Mouse (Mus musculus) heart, embryonic 16.5 days (tissue): ENCODE measurements around the gene Sele. TPM values are rescaled to one million over a fixed set of nuclear protein-coding genes. Genes with fewer than 3 reads are reported as not detected.
A peak's percentile ranks its signal among the peaks of the same experiment; 100 is the strongest.

ENCODE experiments used
- ATAC-seq: fragments of 200-750 bp; cut with Nextera tagmentation; replicated peaks from 2 replicates; pipeline ENCODE4 v1.8.0; 2017; ENCODE audit warnings: moderate number of reproducible peaks; ENCODE audit not compliant: insufficient read depth, low FRiP score; ENCODE audit errors: extremely low read depth
- H3K27ac ChIP-seq: fragments of 300-500 bp; sonication (generic); 2 replicates; pipeline ENCODE4 v1.5.1; 2014; ENCODE audit warnings: mild to moderate bottlenecking, low read length, control low read depth, moderate library complexity
- H3K27me3 ChIP-seq: fragments of 300-500 bp; sonication (generic); 2 replicates; pipeline ENCODE4 v1.6.1; 2014; ENCODE audit warnings: low read length, mixed read lengths; ENCODE audit not compliant: control insufficient read depth, insufficient read depth
- H3K36me3 ChIP-seq: fragments of 300-500 bp; sonication (generic); 2 replicates; pipeline ENCODE4 v1.6.1; 2014; ENCODE audit not compliant: control insufficient read depth, insufficient read depth
- H3K4me1 ChIP-seq: fragments of 300-500 bp; sonication (generic); 2 replicates; pipeline ENCODE4 v1.6.1; 2014; ENCODE audit warnings: low read length, mixed read lengths; ENCODE audit not compliant: control insufficient read depth, insufficient read depth
- H3K4me2 ChIP-seq: fragments of 300-500 bp; sonication (generic); 2 replicates; pipeline ENCODE4 v1.6.1; 2014; ENCODE audit warnings: low read depth, mild to moderate bottlenecking, control low read depth, low read length
- H3K4me3 ChIP-seq: fragments of 300-500 bp; sonication (generic); 2 replicates; pipeline ENCODE4 v1.5.1; 2014; ENCODE audit warnings: mild to moderate bottlenecking, control low read depth, low read length
- H3K9ac ChIP-seq: fragments of 300-500 bp; sonication (generic); 2 replicates; pipeline ENCODE4 v1.6.1; 2014; ENCODE audit warnings: low read length, control low read depth
- H3K9me3 ChIP-seq: fragments of 300-500 bp; sonication (generic); replicated peaks from 2 replicates; pipeline ENCODE4 v1.6.1; 2016; ENCODE audit warnings: low read length; ENCODE audit not compliant: control insufficient read depth
- WGBS: fragments of 180-500 bp; shearing (Covaris S2); extraction: QIAGEN DNeasy Blood & Tissue Kit; methylation state at CpG from one replicate; pipeline ENCODE4 v1.1.7; 2014; 5-methylcytosine and 5-hydroxymethylcytosine counted together
- polyA plus RNA-seq: library from polyadenylated mRNA; unstranded; fragments of >200 nt; fragmentation: Nextera tagmentation; extraction: Ambion mirVana; gene quantifications from 2 replicates; pipeline ENCODE4 v1.2.1, GENCODE M21; 2015

Sele gene
- polyA plus RNA-seq, 1 experiment from 2014 or later, result 2.2 TPM

DNA sequence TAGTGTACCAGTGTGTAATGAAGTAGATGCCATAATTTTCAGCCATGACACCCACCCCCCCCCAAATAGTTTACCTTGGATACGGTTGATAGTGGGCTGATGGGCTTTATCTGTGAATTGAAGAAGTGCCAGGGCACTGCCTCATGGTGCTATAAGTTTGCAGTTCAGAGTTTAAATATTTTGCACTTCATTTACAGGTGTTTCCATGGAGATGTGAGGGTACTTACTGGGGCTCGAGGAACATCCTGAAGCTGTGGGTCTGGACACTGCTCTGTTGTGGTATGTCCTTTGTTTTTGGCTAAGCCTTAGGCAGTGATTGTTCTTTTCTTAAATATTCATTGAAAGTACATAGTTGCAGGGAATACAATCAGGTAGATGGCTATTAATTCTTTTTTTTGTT, 14.8 kb downstream of the Sele start:
- no peak for ATAC-seq
- Histone ChIP-seq H3K9ac (no peak overlapping the region), H3K4me1 (no peaks in the 10 kb centered on the region), H3K4me2 (no peak overlapping the region; the same call in 1 of the 2 replicates), H3K27ac (no peak overlapping the region), H3K36me3 (no peaks in the 10 kb centered on the region), H3K9me3 (no peaks in the 10 kb centered on the region), H3K27me3 (no peaks in the 10 kb centered on the region), H3K4me3 (no peak overlapping the region; the same call in 1 of the 2 replicates)
- 39% methylated on average over 2 of the region's 2 CpGs for WGBS

DNA sequence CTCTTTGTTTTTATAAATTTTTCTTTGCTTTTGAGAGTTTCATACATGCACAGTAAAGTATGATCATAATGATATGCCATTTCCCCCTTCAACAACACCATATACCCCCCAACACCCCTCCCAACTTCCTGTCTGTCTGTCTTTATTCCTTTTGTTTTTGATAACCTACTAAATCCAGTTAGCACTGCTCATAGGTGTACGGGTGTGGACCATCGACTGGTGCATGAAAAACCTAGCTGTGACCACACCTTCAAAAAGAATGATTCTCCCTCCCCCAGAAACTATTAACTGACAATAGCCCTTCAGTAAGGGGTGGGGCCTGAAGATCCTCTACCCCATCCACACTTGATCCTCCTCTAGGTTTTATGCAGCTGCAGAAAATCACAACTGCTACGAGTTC, 15.7 kb downstream of the Sele start:
- no peaks in the 10 kb centered on the region for H3K9me3 ChIP-seq
- no peak overlapping the region for H3K4me3 ChIP-seq
- no peak for ATAC-seq
- no peak overlapping the region for H3K4me2 ChIP-seq
- no peaks in the 10 kb centered on the region for H3K27me3 ChIP-seq
- H3K36me3 ChIP-seq, result no peaks in the 10 kb centered on the region
- H3K9ac ChIP-seq, result no peak overlapping the region
- H3K4me1 ChIP-seq, result no peaks in the 10 kb centered on the region
- H3K27ac ChIP-seq, result no peak overlapping the region
- WGBS, result 41% methylated on average over 3 of the region's 3 CpGs

DNA sequence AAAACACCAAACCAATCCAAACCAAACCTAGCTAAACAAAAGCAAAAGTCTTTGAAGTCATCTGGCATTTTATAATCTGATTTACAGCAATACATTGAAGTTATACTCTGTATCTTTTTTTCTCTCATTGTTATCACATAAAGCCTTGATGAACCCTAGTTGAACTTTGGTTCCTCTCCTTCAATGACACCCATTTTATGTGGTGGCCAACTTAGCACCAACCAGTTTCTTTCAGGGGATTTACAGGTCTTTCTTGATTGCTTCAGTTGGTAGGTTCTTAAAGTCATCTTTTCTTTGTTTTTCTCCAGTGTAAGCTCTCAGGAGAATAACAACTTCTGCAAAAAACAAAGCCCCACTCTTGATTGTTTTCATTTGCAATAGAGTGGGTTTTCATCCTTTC, 21.2 kb downstream of the Sele start:
- H3K4me2 ChIP-seq, result no peak overlapping the region

DNA sequence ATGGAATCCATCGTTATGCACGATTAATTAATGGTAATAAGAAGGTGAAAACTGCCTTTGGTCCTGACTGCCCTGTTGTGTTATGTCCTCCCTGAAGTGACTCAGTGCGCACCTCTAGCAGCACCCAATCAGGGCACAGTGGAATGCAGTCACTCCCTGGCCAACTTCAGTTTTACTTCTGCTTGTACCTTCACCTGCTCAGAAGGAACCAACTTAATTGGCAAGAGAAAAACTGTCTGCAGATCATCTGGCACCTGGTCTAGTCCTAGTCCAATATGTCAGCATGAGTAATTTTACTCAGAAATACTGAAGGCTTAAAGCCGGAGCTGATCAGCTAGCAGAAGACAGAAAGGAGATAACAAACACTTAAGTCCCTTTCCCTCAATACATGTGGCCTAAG, 22.4 kb downstream of the Sele start:
- Histone ChIP-seq H3K9me3 (no peaks in the 10 kb centered on the region), H3K4me1 (no peaks in the 10 kb centered on the region), H3K36me3 (no peaks in the 10 kb centered on the region), H3K27me3 (no peaks in the 10 kb centered on the region), H3K4me3 (no peak overlapping the region), H3K9ac (no peak overlapping the region), H3K27ac (no peak overlapping the region), H3K4me2 (no peak overlapping the region)
- 78% methylated on average over 4 of the region's 4 CpGs for WGBS
- ATAC-seq, result no peak

More for the DNA sequence above, 21.2 kb downstream of the Sele start:
- no peak for ATAC-seq
- H3K27me3 ChIP-seq, result no peaks in the 10 kb centered on the region
- no peaks in the 10 kb centered on the region for H3K36me3 ChIP-seq
- H3K9me3 ChIP-seq, result no peaks in the 10 kb centered on the region
- H3K9ac ChIP-seq, result no peak overlapping the region
- H3K4me1 ChIP-seq, result no peaks in the 10 kb centered on the region
- no peak overlapping the region for H3K27ac ChIP-seq
- no peak overlapping the region for H3K4me3 ChIP-seq

DNA sequence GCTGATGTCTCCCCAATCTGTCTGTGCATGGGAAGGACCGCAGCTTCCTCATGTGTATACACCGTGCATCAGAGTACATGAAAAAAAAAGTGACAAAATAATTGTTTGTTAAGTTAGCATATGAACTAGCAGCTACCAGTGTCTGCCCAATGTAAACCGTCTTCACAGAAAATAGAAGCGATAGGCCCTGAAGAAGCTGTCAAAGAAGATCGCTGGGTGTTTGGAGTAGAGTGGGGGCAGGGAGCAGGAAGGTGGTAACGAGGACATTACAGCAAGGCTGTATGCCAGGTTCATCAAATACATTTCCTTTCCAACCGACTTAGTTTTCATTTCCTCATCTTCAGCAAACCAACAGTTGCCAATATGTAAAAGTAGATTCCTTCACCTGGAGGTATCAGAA, 23.1 kb downstream of the Sele start:
- ATAC-seq, result no peak
- Histone ChIP-seq H3K27ac (peak overlapping the region; percentile 18; the same call in 1 of the 2 replicates), H3K36me3 (no peaks in the 10 kb centered on the region), H3K27me3 (no peaks in the 10 kb centered on the region), H3K4me1 (no peaks in the 10 kb centered on the region), H3K9ac (no peak overlapping the region), H3K9me3 (no peaks in the 10 kb centered on the region), H3K4me2 (no peak overlapping the region), H3K4me3 (no peak overlapping the region)
- 69% methylated on average over 7 of the region's 7 CpGs for WGBS

GRCm38 (mm10) chr1:164072001-164072400, 24.0 kb downstream of the Sele start:
- H3K9ac ChIP-seq, result no peak overlapping the region
- H3K27ac ChIP-seq, result peak overlapping the region; percentile 59
- no peak overlapping the region for H3K4me2 ChIP-seq
- no peaks in the 10 kb centered on the region for H3K4me1 ChIP-seq
- WGBS, result 78% methylated on average over 4 of the region's 4 CpGs
- no peak overlapping the region for H3K4me3 ChIP-seq
- no peaks in the 10 kb centered on the region for H3K36me3 ChIP-seq
- ATAC-seq, result no peak
- H3K9me3 ChIP-seq, result no peaks in the 10 kb centered on the region
- H3K27me3 ChIP-seq, result no peaks in the 10 kb centered on the region

- Histone ChIP-seq H3K9ac (no peak overlapping the region), H3K36me3 (no peaks in the 10 kb centered on the region), H3K4me3 (no peak overlapping the region), H3K27me3 (no peaks in the 10 kb centered on the region), H3K9me3 (no peaks in the 10 kb centered on the region), H3K4me1 (no peaks in the 10 kb centered on the region), H3K4me2 (no peak overlapping the region), H3K27ac (peak overlapping the region; percentile 16; the same call in 1 of the 2 replicates)
- ATAC-seq, result no peak
- 80% methylated on average over 9 of the region's 9 CpGs for WGBS
These were observed 25.1 kb downstream of the Sele start for GRCm38 (mm10) chr1:164073091-164073490.

DNA sequence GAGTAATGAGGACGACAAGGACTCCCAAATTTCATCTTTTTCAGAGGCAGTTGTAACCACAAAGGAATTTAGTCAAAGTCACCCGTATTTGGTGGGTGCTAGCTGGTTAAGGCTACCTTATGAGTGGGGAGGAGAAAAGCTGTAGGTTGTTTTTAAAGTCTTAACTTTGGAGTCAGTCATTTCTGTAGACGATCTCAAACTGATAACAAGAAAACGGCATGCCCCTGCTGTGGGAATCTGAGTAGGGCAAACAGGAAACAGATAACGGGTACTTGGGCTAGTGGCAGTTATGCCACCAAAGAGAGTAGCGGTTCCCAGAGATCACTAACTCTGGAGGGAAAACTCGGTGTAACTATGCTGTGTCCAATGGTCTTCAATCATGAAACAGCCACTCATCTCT, 25.8 kb downstream of the Sele start:
- Histone ChIP-seq H3K9ac (no peak overlapping the region), H3K4me3 (no peak overlapping the region), H3K4me2 (no peak overlapping the region), H3K36me3 (no peaks in the 10 kb centered on the region), H3K27me3 (no peaks in the 10 kb centered on the region), H3K27ac (peak overlapping the region; percentile 7; the same call in 1 of the 2 replicates), H3K4me1 (no peaks in the 10 kb centered on the region), H3K9me3 (no peaks in the 10 kb centered on the region)
- no peak for ATAC-seq
- 57% methylated on average over 7 of the region's 7 CpGs for WGBS

- Histone ChIP-seq H3K4me2 (no peak overlapping the region), H3K27me3 (no peaks in the 10 kb centered on the region), H3K9ac (no peak overlapping the region), H3K4me3 (no peak overlapping the region), H3K27ac (no peak overlapping the region), H3K4me1 (no peaks in the 10 kb centered on the region), H3K9me3 (no peaks in the 10 kb centered on the region), H3K36me3 (no peaks in the 10 kb centered on the region)
- 74% methylated on average over 2 of the region's 2 CpGs for WGBS
- ATAC-seq, result no peak
These were observed 26.6 kb downstream of the Sele start for GRCm38 (mm10) chr1:164074606-164075140.
